Mouse (Mus musculus): ENCODE measurements at regions not wholly inside any gene's neighbourhood (a gene's known extent, or its start where the extent isn't known, plus 50 kb on each side); places are given as distances from the start of the nearest gene placed in this dataset.

DNA sequence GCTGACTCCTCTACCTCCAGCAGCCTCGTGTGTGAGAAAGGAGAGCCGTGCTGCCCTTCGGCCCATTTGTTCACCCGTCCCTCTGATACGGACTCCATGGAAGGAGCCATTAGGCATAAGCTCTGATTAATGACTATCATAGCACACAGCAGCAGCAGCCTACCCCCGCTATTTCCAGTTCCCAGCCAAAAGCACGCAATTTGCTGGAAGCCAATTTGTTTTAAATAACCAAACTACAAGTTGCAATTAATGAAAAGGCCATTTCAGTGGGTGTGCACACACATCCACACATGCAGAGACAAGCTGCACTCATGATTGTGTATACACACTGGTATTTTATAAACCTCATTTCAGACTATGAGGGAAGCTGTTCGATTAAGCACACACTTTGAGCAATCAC lies 387.8 kb upstream of the Cdh4 start:
- no peak for TF ChIP-seq EP300 (IDR thresholded peaks at IDR 0.05)
- no peak for TF ChIP-seq CTCF (IDR thresholded peaks at IDR 0.05)
